Mouse (Mus musculus) liver, adult (tissue): ENCODE results near the gene Olfr955.

Experiments used
- GATA4 ChIP-seq: IDR thresholded peaks from 2 replicates; pipeline ENCODE4 v1.6.1; 2014; ENCODE audit warnings: mild to moderate bottlenecking, low read length; ENCODE audit not compliant: insufficient replicate concordance

Olfr955 gene

DNA sequence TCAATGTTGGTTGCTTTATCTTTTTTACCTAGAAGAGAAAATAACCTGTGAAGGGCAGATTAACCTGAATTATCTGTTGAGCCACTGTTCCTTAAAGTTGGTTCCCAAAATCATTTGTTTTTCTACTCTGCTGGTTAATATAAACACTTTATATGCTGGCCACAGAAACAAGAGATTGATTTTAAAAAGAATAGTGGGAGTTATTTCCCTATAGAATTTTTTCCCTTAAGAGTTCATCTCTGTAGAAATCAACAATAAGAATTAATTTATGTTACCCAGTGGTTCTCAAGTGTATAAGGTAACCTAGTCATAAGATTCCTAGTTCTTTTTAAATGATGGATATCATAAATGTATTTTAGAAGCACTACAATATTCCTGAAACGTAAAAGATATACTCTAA is at the start of gene Olfr955:
Olfr955 (minus strand) TSS at position 101 of the 400 bp plus-strand sequence.
- TF ChIP-seq GATA4 = no peak

- no peak for TF ChIP-seq GATA4
Observed at GRCm38 (mm10) chr9:39518595-39518994, 46.9 kb upstream of the Olfr955 start.

DNA sequence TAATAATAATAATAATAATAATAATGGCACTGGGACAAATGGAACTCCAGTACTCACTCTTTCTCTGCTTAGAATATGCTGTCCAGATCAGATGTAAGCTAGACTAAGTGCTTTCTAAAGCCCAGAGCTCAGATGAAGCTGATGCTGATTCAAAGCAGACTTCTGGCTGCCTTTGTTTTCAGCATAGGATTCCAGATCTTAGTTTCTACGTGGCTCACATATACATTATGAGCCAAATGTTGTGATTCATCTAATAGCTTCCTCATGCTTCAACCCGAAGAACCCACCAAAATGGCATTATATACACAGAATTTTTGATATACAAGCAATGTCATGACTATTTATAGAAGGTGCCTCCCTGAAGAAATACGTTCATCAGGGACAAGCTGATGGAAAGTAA is 43.8 kb upstream of the Olfr955 start, which contains the start of gene Olfr957:
Olfr957 (minus strand) TSS at position 279 of the 400 bp plus-strand sequence.
- TF ChIP-seq GATA4 = no peak

DNA sequence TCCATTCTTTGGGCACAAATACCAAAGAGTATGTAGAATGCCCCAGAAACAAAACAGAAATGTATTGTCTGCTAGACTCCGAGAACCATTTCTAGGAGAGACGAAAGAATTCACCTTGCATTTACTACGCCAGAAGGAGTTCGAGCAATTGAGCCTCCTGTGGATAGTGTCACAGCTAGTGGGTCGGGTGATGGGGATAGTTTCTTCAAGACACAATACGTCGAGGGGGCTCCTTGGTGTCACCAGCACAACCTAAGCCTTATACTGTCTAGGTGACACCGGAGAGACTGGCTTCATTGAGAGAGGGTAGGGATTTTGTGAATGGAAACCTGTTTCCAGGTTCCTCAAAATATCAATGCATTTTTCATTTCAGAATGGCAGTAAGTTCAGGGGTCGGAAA is 37.7 kb upstream of the Olfr955 start:
- TF ChIP-seq GATA4 = no peak

GRCm38 (mm10) chr9:39508998-39509397 is 37.3 kb upstream of the Olfr955 start:
- no peak for TF ChIP-seq GATA4

- TF ChIP-seq GATA4 = no peak
Observed at GRCm38 (mm10) chr9:39493895-39494294, 22.2 kb upstream of the Olfr955 start, which contains the start of gene Olfr44. TSS of gene Olfr44 (minus strand) at chr9:39493995.

GRCm38 (mm10) chr9:39456401-39456800 is 15.3 kb downstream of the Olfr955 start, which contains the start of gene Olfr954:
TSS of gene Olfr954 (plus strand) at chr9:39456701.
- no peak for TF ChIP-seq GATA4

- TF ChIP-seq GATA4 = no peak
Observed at GRCm38 (mm10) chr9:39427048-39427447, 44.7 kb downstream of the Olfr955 start, which contains the start of gene Olfr952. TSS of gene Olfr952 (minus strand) at chr9:39427148.
